Mouse (Mus musculus) forebrain, embryonic 15.5 days (tissue): ENCODE results near the gene Bcl2. TPM values are rescaled to one million over a fixed set of nuclear protein-coding genes. Genes with fewer than 3 reads are reported as not detected.

Experiments used
- ATAC-seq: fragments of 200-750 bp; cut with Nextera tagmentation; replicated peaks from 2 replicates; pipeline ENCODE4 v1.8.0; 2017; ENCODE audit warnings: mild to moderate bottlenecking, moderate TSS enrichment, moderate library complexity
- H3K27ac ChIP-seq: fragments of 300-500 bp; sonication (generic); replicated peaks from 2 replicates; pipeline ENCODE4 v1.5.1; 2015; ENCODE audit warnings: mild to moderate bottlenecking, inconsistent platforms
- H3K27me3 ChIP-seq: fragments of 300-500 bp; sonication (generic); 2 replicates; pipeline ENCODE4 v1.6.1; 2015; ENCODE audit warnings: inconsistent platforms
- H3K36me3 ChIP-seq: fragments of 300-500 bp; sonication (generic); 2 replicates; pipeline ENCODE4 v1.6.1; 2015; ENCODE audit warnings: mild to moderate bottlenecking, inconsistent platforms
- H3K4me1 ChIP-seq: fragments of 300-500 bp; sonication (generic); 2 replicates; pipeline ENCODE4 v1.6.1; 2015; ENCODE audit warnings: inconsistent platforms
- H3K4me2 ChIP-seq: fragments of 300-500 bp; sonication (generic); replicated peaks from 2 replicates; pipeline ENCODE4 v1.6.1; 2015; ENCODE audit warnings: mild to moderate bottlenecking, inconsistent platforms
- H3K4me3 ChIP-seq: fragments of 300-500 bp; sonication (generic); 2 replicates; pipeline ENCODE4 v1.5.1; 2015; ENCODE audit warnings: mild to moderate bottlenecking, inconsistent platforms
- H3K9ac ChIP-seq: fragments of 300-500 bp; sonication (generic); replicated peaks from 2 replicates; pipeline ENCODE4 v1.6.1; 2015; ENCODE audit warnings: mild to moderate bottlenecking, inconsistent platforms
- H3K9me3 ChIP-seq: fragments of 300-500 bp; sonication (generic); 2 replicates; pipeline ENCODE4 v1.6.1; 2016; ENCODE audit warnings: inconsistent platforms
- WGBS: fragments of 180-500 bp; shearing (Covaris S2); methylation state at CpG from one replicate; pipeline ENCODE4 v1.1.7; 2015; ENCODE audit warnings: mixed read lengths; 5-methylcytosine and 5-hydroxymethylcytosine counted together
- polyA plus RNA-seq: library from polyadenylated mRNA; unstranded; fragments of >200 nt; fragmentation: Nextera tagmentation; extraction: Ambion mirVana; gene quantifications from 2 replicates; pipeline ENCODE4 v1.2.1, GENCODE M21; 2015

The Bcl2 gene
- polyA plus RNA-seq, 1 experiment from 2014 or later: 15.3 TPM

GRCm38 (mm10) chr1:106687435-106688160 lies 26.5 kb downstream of the Bcl2 start:
- H3K9ac ChIP-seq: no peak overlapping the region
- 90% methylated on average over 18 of the region's 18 CpGs for WGBS
- no peak for ATAC-seq
- H3K9me3 ChIP-seq: no peaks in the 10 kb centered on the region
- H3K27me3 ChIP-seq: no peaks in the 10 kb centered on the region
- H3K36me3 ChIP-seq: no peaks in the 10 kb centered on the region
- H3K4me2 ChIP-seq: no peak overlapping the region
- no peak overlapping the region for H3K4me3 ChIP-seq
- H3K4me1 ChIP-seq: peaks cover 21% of the 10 kb centered on the region
- H3K27ac ChIP-seq: no peak overlapping the region

- Histone ChIP-seq H3K36me3 (no peaks in the 10 kb centered on the region), H3K9me3 (no peaks in the 10 kb centered on the region), H3K4me2 (no peak overlapping the region), H3K4me1 (peaks cover 9% of the 10 kb centered on the region), H3K9ac (no peak overlapping the region), H3K27me3 (no peaks in the 10 kb centered on the region), H3K27ac (no peak overlapping the region), H3K4me3 (no peak overlapping the region)
- no peak for ATAC-seq
- 55% methylated on average over 2 of the region's 2 CpGs for WGBS
Observed at GRCm38 (mm10) chr1:106685702-106686101, 28.4 kb downstream of the Bcl2 start.

GRCm38 (mm10) chr1:106684546-106684945 lies 29.5 kb downstream of the Bcl2 start:
- Histone ChIP-seq H3K36me3 (no peaks in the 10 kb centered on the region), H3K9me3 (no peaks in the 10 kb centered on the region), H3K27me3 (no peaks in the 10 kb centered on the region), H3K9ac (no peak overlapping the region), H3K4me1 (peaks cover 4% of the 10 kb centered on the region; the same call in 1 of the 2 replicates), H3K27ac (no peak overlapping the region), H3K4me3 (no peak overlapping the region), H3K4me2 (no peak overlapping the region)
- no peak for ATAC-seq
- WGBS: 79% methylated on average over 3 of the region's 3 CpGs

GRCm38 (mm10) chr1:106682829-106683228 lies 31.2 kb downstream of the Bcl2 start:
- Histone ChIP-seq H3K4me3 (no peak overlapping the region), H3K36me3 (no peaks in the 10 kb centered on the region), H3K9ac (no peak overlapping the region), H3K27ac (no peak overlapping the region), H3K27me3 (no peaks in the 10 kb centered on the region), H3K4me1 (peaks cover 4% of the 10 kb centered on the region; the same call in 1 of the 2 replicates), H3K9me3 (no peaks in the 10 kb centered on the region), H3K4me2 (no peak overlapping the region)
- ATAC-seq: no peak
- 92% methylated on average over 3 of the region's 3 CpGs for WGBS

DNA sequence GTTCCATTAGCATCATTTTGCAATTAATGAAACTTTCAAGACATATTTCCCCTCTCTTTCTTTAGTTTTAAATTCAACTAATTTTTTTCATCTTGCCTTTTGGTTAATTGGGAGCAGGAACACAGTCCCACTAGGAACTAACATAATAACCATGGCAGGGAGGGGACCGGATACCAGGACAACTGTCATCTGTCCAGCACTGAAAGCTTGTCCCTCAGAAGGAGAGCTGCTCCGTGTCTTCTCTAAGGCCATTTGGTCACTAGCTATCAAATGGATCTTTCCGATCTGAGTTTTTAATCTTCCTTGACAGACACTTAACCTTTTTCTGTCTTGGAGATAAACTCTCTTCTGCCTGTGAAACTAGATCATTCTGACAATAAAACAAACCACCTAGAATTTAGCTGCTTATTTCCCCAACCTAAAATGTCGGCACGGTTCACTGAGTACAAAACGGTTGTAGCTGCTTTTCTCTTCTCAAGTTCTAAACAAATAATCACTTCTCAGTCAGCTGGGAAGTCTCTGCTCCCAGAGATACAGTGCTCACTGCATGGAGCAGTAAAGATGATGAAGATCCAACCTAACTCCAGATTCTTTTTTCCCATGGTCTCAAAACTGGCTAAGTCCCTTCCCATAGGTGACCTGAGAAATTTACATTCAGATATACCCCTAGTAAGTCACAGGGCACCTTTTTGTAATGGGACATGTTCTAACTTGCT lies 34.1 kb downstream of the Bcl2 start:
- no peaks in the 10 kb centered on the region for H3K36me3 ChIP-seq
- WGBS: 84% methylated on average over 6 of the region's 6 CpGs
- no peaks in the 10 kb centered on the region for H3K9me3 ChIP-seq
- no peak overlapping the region for H3K9ac ChIP-seq
- H3K4me3 ChIP-seq: no peak overlapping the region
- no peak overlapping the region for H3K4me2 ChIP-seq
- H3K4me1 ChIP-seq: no peaks in the 10 kb centered on the region
- H3K27ac ChIP-seq: no peak overlapping the region
- H3K27me3 ChIP-seq: no peaks in the 10 kb centered on the region
- ATAC-seq: no peak

GRCm38 (mm10) chr1:106678060-106678478 lies 36.0 kb downstream of the Bcl2 start:
- WGBS: 81% methylated on average over 5 of the region's 5 CpGs
- Histone ChIP-seq H3K36me3 (no peaks in the 10 kb centered on the region), H3K27ac (no peak overlapping the region), H3K9ac (no peak overlapping the region), H3K4me1 (no peaks in the 10 kb centered on the region), H3K4me3 (no peak overlapping the region), H3K4me2 (no peak overlapping the region), H3K9me3 (no peaks in the 10 kb centered on the region), H3K27me3 (no peaks in the 10 kb centered on the region)
- no peak for ATAC-seq

GRCm38 (mm10) chr1:106666140-106667088 lies 47.7 kb downstream of the Bcl2 start:
- WGBS: 65% methylated on average over 8 of the region's 8 CpGs
- ATAC-seq: peak; percentile 78
- H3K27me3 ChIP-seq: no peaks in the 10 kb centered on the region
- H3K9me3 ChIP-seq: no peaks in the 10 kb centered on the region
- H3K4me2 ChIP-seq: no peak overlapping the region
- H3K36me3 ChIP-seq: no peaks in the 10 kb centered on the region
- H3K9ac ChIP-seq: no peak overlapping the region
- no peak overlapping the region for H3K4me3 ChIP-seq
- peaks cover 12% of the 10 kb centered on the region for H3K4me1 ChIP-seq
- H3K27ac ChIP-seq: no peak overlapping the region

DNA sequence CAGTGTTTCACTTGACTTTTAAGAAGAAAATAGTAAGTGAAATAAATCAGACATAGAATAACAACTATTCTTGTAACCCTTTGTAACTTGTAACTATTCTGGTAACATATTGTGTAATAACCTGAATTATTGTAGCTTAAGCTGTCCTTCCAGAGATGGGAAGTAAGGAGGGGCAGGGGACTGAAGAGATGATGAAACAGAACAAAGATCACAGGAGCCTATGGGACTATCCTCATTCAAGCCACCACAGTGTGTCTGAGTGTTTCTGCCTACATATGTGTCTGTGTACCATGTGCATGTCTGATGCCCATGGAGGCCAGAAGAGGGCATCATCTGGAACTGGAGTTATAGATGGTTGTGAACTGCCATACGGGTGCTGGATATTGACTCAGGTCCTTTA lies 49.1 kb downstream of the Bcl2 start:
- H3K4me1 ChIP-seq: peaks cover 12% of the 10 kb centered on the region
- no peaks in the 10 kb centered on the region for H3K9me3 ChIP-seq
- no peaks in the 10 kb centered on the region for H3K27me3 ChIP-seq
- no peak overlapping the region for H3K9ac ChIP-seq
- no peak for ATAC-seq
- no peaks in the 10 kb centered on the region for H3K36me3 ChIP-seq
- no peak overlapping the region for H3K27ac ChIP-seq
- no peak overlapping the region for H3K4me2 ChIP-seq
- no peak overlapping the region for H3K4me3 ChIP-seq
- WGBS: 92% methylated on average over 1 of the region's 1 CpGs

DNA sequence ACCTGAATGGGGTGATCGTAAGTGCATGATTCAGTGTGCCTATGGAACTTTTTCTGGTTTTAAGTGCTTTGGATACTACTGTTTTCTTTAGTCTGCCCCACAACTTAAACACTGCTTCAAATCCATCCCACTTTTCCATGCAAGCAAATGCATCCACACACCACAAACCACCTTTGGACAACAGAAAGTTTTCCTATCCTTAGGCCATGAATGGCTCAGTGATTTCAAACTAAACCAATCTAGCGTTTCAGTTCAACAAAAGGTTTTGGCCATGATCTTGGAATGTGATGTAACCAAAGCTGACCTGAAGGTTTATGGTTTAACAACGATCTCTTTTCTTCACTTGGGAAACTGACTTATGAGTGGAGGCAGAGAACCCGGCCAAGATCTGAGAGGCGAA lies 51.6 kb downstream of the Bcl2 start:
- Histone ChIP-seq H3K27ac (no peak overlapping the region), H3K4me3 (no peak overlapping the region), H3K4me2 (no peak overlapping the region), H3K4me1 (peaks cover 12% of the 10 kb centered on the region), H3K36me3 (no peaks in the 10 kb centered on the region), H3K9ac (no peak overlapping the region), H3K27me3 (no peaks in the 10 kb centered on the region), H3K9me3 (no peaks in the 10 kb centered on the region)
- WGBS: 91% methylated on average over 5 of the region's 5 CpGs
- ATAC-seq: no peak

GRCm38 (mm10) chr1:106658293-106658847 lies 55.7 kb downstream of the Bcl2 start:
- WGBS: 93% methylated on average over 5 of the region's 5 CpGs

DNA sequence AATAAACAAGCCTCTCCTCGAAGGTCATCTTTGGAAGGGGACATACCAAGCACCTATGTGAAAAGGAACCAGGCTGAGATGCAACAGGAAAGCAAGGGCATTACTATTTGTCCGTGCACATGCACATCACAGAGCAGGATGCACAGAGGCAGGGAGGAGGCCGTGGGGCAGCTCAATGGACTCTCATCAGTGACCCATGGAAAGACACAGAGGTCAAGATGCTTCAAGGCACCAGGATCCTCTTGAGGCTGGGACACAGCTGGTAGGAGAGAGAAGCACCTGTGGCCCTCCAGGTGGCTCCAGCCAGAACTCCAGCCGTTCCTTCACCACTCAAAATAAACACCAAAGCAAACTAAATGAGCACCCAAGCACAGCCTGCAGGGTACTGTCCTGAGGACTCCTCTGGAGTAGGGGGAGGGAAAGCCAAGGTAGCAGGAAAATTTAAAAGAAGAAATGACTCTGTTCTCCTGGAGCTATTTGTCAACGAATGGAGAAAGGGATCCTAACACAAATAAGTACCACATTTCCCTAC lies 57.8 kb downstream of the Bcl2 start:
- Histone ChIP-seq H3K27ac (no peak overlapping the region), H3K36me3 (no peaks in the 10 kb centered on the region), H3K27me3 (no peaks in the 10 kb centered on the region), H3K9me3 (no peaks in the 10 kb centered on the region), H3K4me2 (no peak overlapping the region), H3K9ac (no peak overlapping the region), H3K4me3 (no peak overlapping the region), H3K4me1 (no peaks in the 10 kb centered on the region)
- 78% methylated on average over 5 of the region's 5 CpGs for WGBS
- ATAC-seq: no peak

More at GRCm38 (mm10) chr1:106658293-106658847, 55.7 kb downstream of the Bcl2 start:
- Histone ChIP-seq H3K4me2 (no peak overlapping the region), H3K27me3 (no peaks in the 10 kb centered on the region), H3K27ac (no peak overlapping the region), H3K4me1 (no peaks in the 10 kb centered on the region), H3K4me3 (no peak overlapping the region), H3K36me3 (no peaks in the 10 kb centered on the region), H3K9me3 (no peaks in the 10 kb centered on the region), H3K9ac (no peak overlapping the region)
- ATAC-seq: no peak
